Mouse (Mus musculus) hindbrain, embryonic 15.5 days (tissue): ENCODE data around the gene Nckap5. TPM values are rescaled to one million over a fixed set of nuclear protein-coding genes. Genes with fewer than 3 reads are reported as not detected.

Experiments used
- ATAC-seq: fragments of 200-750 bp; cut with Nextera tagmentation; 2 replicates; pipeline ENCODE4 v1.8.0; 2017; ENCODE audit warnings: low read depth, moderate number of reproducible peaks, moderate TSS enrichment; ENCODE audit not compliant: low FRiP score
- H3K27ac ChIP-seq: fragments of 300-500 bp; sonication (generic); replicated peaks from 2 replicates; pipeline ENCODE4 v1.5.1; 2015; ENCODE audit warnings: mild to moderate bottlenecking, inconsistent platforms
- H3K27me3 ChIP-seq: fragments of 300-500 bp; sonication (generic); 2 replicates; pipeline ENCODE4 v1.6.1; 2015; ENCODE audit warnings: control low read depth, inconsistent platforms
- H3K36me3 ChIP-seq: fragments of 300-500 bp; sonication (generic); 2 replicates; pipeline ENCODE4 v1.6.1; 2015; ENCODE audit warnings: control low read depth, inconsistent platforms
- H3K4me1 ChIP-seq: fragments of 300-500 bp; sonication (generic); replicated peaks from 2 replicates; pipeline ENCODE4 v1.6.1; 2015; ENCODE audit warnings: control low read depth, inconsistent platforms
- H3K4me2 ChIP-seq: fragments of 300-500 bp; sonication (generic); 2 replicates; pipeline ENCODE4 v1.6.1; 2015; ENCODE audit warnings: moderate library complexity, mild to moderate bottlenecking, inconsistent platforms
- H3K4me3 ChIP-seq: fragments of 300-500 bp; sonication (generic); 2 replicates; pipeline ENCODE4 v1.5.1; 2015; ENCODE audit warnings: mild to moderate bottlenecking, inconsistent platforms
- H3K9ac ChIP-seq: fragments of 300-500 bp; sonication (generic); 2 replicates; pipeline ENCODE4 v1.6.1; 2015; ENCODE audit warnings: inconsistent platforms
- H3K9me3 ChIP-seq: fragments of 300-500 bp; sonication (generic); 2 replicates; pipeline ENCODE4 v1.6.1; 2016; ENCODE audit warnings: control low read depth, inconsistent platforms
- WGBS: fragments of 180-500 bp; shearing (Covaris S2); methylation state at CpG from one replicate; pipeline ENCODE4 v1.1.7; 2015; 5-methylcytosine and 5-hydroxymethylcytosine counted together
- polyA plus RNA-seq: library from polyadenylated mRNA; unstranded; fragments of >200 nt; fragmentation: Nextera tagmentation; extraction: Ambion mirVana; gene quantifications from 2 replicates; pipeline ENCODE4 v1.2.1, GENCODE M21; 2015

Nckap5 gene
- polyA plus RNA-seq, 1 experiment from 2014 or later, result 15.5 TPM

DNA sequence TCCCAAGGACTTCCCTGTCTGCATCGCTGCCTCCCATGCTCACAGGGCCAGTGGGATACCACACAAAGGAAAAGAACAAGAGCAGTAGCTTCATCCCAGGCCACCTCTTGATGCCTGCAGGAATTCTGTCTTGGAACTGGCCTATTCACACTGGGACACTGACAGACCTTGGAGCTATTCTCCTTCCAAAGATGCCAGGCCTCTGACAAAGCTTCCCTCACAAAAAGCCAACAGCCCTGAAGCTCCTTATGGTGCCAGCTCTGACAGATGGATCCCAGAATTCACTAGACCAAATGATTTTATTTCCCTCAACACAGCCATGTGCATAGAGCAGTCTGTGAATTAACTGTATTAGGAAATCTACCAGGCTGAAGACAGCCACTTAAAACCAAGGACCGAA is 143.9 kb downstream of the Nckap5 start:
- 79% methylated on average over 2 of the region's 2 CpGs for WGBS
- H3K4me2 ChIP-seq, result no peak overlapping the region
- no peak overlapping the region for H3K9ac ChIP-seq
- no peak overlapping the region for H3K4me3 ChIP-seq
- H3K27ac ChIP-seq, result peak overlapping the region; percentile 37
- no peaks in the 10 kb centered on the region for H3K9me3 ChIP-seq
- no peak for ATAC-seq
- H3K36me3 ChIP-seq, result no peaks in the 10 kb centered on the region
- H3K4me1 ChIP-seq, result peaks cover 33% of the 10 kb centered on the region
- no peaks in the 10 kb centered on the region for H3K27me3 ChIP-seq

DNA sequence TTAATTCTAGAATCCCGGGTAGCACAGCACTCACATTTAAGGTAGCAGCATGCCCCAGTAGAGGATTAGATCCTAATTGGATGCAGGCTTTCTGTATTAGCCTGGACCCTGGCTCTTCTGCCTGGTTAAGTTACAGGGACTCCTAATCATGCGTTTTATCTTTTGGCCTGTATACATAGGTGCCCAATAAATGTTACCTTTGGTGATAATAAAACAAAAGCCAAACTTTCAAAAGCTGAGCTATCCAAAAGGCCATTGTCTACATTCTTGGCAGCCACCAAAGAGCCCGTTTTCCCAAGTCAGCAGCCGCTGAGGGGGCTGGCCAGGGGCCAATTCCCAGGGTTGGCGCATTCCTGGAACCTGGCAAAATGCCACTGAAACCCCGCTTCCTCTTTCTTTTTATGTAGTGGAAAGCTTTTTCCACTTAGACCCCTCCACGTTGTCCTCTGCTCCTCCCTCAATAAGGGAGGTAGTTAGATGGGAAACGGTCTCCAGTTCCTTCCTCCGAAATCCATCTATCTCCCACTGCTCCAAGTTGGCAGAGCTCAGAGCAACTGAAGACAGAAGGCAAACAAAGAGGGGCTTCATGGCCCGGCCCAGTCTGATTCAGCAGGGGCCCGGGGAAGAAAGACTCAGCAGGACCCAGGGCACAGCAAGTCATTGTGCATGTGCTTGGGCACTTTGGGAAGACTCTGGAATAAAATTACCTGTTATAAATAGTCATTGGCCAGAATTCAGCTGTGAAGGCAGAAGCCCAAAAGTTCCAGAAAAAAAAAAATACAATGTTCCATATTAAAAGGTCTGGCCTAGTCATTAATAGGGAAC is 146.8 kb downstream of the Nckap5 start:
- Histone ChIP-seq H3K4me3 (no peak overlapping the region), H3K4me2 (no peak overlapping the region), H3K27ac (peak overlapping the region; percentile 74), H3K9ac (no peak overlapping the region), H3K9me3 (no peaks in the 10 kb centered on the region), H3K36me3 (no peaks in the 10 kb centered on the region), H3K27me3 (no peaks in the 10 kb centered on the region), H3K4me1 (peaks cover 45% of the 10 kb centered on the region)
- peak; percentile 86 for ATAC-seq
- 14% methylated on average over 11 of the region's 11 CpGs for WGBS

DNA sequence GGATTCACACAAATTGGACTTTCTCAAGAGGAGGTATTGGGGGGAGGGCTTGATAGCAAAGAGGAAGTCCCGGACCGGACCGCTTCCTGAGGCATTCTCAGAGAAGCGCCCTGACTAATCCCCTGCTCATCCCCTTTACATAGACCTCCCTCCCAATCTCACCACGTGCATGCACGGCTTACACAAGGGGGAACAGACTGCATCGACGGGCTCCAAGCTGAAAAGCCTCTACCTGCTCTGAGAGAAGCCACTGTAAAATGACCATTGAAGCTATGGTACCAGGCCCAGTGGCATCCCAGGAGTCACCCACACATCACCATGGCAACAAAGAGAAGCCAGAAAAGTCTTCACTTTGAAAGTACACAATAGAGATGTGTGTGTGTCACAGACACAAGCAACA is 148.8 kb downstream of the Nckap5 start:
- peaks cover 38% of the 10 kb centered on the region for H3K4me1 ChIP-seq
- no peak overlapping the region for H3K4me3 ChIP-seq
- ATAC-seq, result peak; percentile 44
- H3K9ac ChIP-seq, result no peak overlapping the region
- H3K9me3 ChIP-seq, result no peaks in the 10 kb centered on the region
- H3K4me2 ChIP-seq, result peak overlapping the region; percentile 20
- H3K36me3 ChIP-seq, result no peaks in the 10 kb centered on the region
- peak overlapping the region; percentile 43 for H3K27ac ChIP-seq
- WGBS, result 9% methylated on average over 8 of the region's 8 CpGs
- H3K27me3 ChIP-seq, result no peaks in the 10 kb centered on the region

DNA sequence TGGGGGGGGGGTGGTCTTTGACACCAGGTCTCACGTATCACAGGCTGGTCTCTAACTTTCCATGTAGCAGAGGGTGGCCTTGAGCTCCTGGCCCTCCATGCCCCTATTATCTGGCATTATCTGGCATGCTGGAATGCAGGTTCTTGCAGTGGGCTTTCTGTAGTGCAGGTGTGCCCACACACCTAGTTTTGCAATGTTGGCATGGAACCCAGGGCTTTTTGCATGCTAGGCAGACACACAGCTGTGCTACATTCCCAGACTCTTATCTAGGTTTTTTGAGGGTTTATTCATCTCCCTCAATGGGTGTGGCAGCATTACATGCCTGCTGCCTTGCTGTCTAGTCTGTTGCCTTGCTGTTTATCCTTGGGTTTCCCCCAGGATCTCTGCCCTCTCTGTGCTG is 151.3 kb downstream of the Nckap5 start:
- no peak for ATAC-seq
- H3K27ac ChIP-seq, result no peak overlapping the region
- no peaks in the 10 kb centered on the region for H3K27me3 ChIP-seq
- H3K36me3 ChIP-seq, result no peaks in the 10 kb centered on the region
- H3K9ac ChIP-seq, result no peak overlapping the region
- 92% methylated on average over 1 of the region's 1 CpGs for WGBS
- no peaks in the 10 kb centered on the region for H3K9me3 ChIP-seq
- peaks cover 35% of the 10 kb centered on the region for H3K4me1 ChIP-seq
- H3K4me3 ChIP-seq, result no peak overlapping the region
- no peak overlapping the region for H3K4me2 ChIP-seq

DNA sequence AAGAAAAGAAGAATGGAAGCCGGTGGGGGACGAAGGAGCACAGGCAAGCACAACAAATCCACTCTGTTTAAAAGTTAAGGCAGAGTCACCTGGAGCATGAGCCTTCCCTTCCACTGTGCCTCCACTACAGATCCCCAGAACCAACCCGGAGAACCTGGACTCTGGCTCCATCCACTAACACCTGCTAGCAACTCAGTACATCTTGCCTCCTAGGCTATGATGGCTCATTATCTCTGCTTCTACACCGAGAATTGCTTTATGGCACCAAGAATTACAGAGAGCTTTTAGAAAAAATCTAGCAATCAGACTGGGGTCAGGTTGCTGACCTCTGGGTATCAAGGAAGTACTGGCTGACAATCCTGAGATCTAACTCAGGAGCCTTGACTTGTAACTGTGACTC is 153.3 kb downstream of the Nckap5 start:
- Histone ChIP-seq H3K4me1 (peaks cover 29% of the 10 kb centered on the region), H3K4me3 (no peak overlapping the region), H3K36me3 (no peaks in the 10 kb centered on the region), H3K9ac (no peak overlapping the region), H3K4me2 (no peak overlapping the region), H3K27me3 (no peaks in the 10 kb centered on the region), H3K9me3 (no peaks in the 10 kb centered on the region), H3K27ac (peak overlapping the region; percentile 56)
- ATAC-seq, result no peak
- WGBS, result 37% methylated on average over 4 of the region's 4 CpGs

DNA sequence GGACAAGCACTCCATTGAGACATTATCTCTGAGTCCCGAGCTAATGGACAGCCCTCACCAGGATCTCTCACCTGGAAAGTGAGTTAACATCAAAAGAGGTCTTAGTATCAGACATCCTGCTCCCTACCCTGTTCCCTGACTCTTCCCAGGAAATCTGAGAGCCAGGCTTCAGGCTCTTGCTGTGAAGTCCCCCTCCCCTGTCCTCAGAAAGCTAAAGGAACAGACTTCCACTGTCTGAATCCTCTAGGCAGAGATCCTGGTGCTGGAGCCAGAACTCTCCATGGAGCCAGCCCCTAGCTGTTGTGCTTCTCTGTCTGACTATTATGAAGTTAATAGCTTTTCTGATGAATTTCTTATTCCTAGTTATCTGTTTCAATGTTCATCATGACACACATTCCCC is 153.8 kb downstream of the Nckap5 start:
- 10% methylated on average over 1 of the region's 1 CpGs for WGBS
- Histone ChIP-seq H3K4me2 (no peak overlapping the region), H3K27me3 (no peaks in the 10 kb centered on the region), H3K4me3 (no peak overlapping the region), H3K4me1 (peaks cover 25% of the 10 kb centered on the region), H3K36me3 (no peaks in the 10 kb centered on the region), H3K27ac (peak overlapping the region; percentile 56), H3K9ac (no peak overlapping the region), H3K9me3 (no peaks in the 10 kb centered on the region)
- no peak for ATAC-seq

DNA sequence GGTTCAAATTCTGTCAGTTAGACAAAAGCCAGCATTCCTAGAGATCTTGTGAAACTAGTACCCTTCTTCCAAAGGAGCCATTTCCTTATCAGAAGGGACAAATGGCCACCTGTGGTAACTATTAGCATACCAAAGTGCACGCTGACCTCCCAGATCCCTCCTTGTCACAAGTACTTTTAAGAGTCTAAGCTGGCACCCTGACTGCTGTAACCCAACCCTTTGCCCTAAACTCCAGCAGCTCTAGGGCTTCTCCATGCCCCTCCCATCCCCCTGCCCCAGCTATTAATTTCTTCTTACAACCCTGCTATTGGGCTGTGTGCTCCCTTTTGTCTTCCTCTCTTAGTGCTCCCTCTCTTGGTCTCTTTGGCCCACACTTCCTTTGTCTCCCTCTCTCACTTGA is 155.5 kb downstream of the Nckap5 start:
- no peaks in the 10 kb centered on the region for H3K9me3 ChIP-seq
- H3K4me3 ChIP-seq, result no peak overlapping the region
- no peak overlapping the region for H3K27ac ChIP-seq
- ATAC-seq, result no peak
- H3K27me3 ChIP-seq, result no peaks in the 10 kb centered on the region
- H3K36me3 ChIP-seq, result no peaks in the 10 kb centered on the region
- no peak overlapping the region for H3K4me2 ChIP-seq
- H3K4me1 ChIP-seq, result peaks cover 9% of the 10 kb centered on the region
- no peak overlapping the region for H3K9ac ChIP-seq
- 42% methylated on average over 1 of the region's 1 CpGs for WGBS

DNA sequence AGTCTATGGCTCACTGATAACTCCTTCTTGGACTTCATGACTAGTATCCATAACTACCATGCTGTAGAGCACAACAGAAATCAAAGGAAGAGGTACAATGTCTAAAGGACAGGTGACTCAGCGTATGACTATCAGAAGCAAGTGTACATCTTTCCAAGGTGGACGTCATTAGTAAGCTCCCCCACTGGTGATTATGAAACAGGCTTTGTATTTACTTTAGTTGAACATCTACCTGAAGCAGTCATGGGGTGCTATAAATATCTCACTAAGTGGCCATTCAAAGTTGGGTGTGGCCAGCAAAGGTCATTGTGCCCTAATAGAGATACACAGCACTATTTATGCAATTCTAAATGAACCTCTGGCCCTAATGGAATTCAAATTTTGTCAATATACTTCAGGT is 157.4 kb downstream of the Nckap5 start:
- no peak for ATAC-seq
- 94% methylated on average over 2 of the region's 2 CpGs for WGBS
- H3K27me3 ChIP-seq, result no peaks in the 10 kb centered on the region
- H3K9ac ChIP-seq, result no peak overlapping the region
- H3K9me3 ChIP-seq, result no peaks in the 10 kb centered on the region
- H3K4me1 ChIP-seq, result peaks cover 9% of the 10 kb centered on the region
- H3K4me3 ChIP-seq, result no peak overlapping the region
- no peak overlapping the region for H3K27ac ChIP-seq
- no peaks in the 10 kb centered on the region for H3K36me3 ChIP-seq
- H3K4me2 ChIP-seq, result no peak overlapping the region

DNA sequence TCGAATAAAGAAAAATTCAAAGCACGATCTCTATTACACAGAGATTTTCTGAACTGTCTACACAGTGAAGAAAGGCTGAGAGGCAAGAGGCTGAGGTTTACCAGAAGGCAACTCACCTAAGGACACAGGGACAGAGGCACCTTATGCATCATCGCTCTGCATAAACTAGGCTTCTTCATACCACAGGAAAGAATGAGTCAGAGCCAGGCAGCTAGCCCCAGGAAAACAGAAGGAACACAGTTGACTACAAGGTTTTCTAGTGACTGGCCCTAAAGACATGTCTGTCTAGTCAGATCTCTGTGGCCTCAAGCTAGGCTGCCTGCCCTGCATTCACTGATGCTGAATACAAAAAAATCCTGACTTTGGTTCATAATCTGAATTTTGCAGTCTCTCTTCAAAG is 160.1 kb downstream of the Nckap5 start:
- H3K4me1 ChIP-seq, result no peaks in the 10 kb centered on the region
- no peak overlapping the region for H3K27ac ChIP-seq
- no peak overlapping the region for H3K9ac ChIP-seq
- no peak for ATAC-seq
- no peaks in the 10 kb centered on the region for H3K27me3 ChIP-seq
- no peaks in the 10 kb centered on the region for H3K9me3 ChIP-seq
- H3K4me2 ChIP-seq, result no peak overlapping the region
- H3K36me3 ChIP-seq, result no peaks in the 10 kb centered on the region
- no peak overlapping the region for H3K4me3 ChIP-seq
- 98% methylated on average over 3 of the region's 3 CpGs for WGBS

DNA sequence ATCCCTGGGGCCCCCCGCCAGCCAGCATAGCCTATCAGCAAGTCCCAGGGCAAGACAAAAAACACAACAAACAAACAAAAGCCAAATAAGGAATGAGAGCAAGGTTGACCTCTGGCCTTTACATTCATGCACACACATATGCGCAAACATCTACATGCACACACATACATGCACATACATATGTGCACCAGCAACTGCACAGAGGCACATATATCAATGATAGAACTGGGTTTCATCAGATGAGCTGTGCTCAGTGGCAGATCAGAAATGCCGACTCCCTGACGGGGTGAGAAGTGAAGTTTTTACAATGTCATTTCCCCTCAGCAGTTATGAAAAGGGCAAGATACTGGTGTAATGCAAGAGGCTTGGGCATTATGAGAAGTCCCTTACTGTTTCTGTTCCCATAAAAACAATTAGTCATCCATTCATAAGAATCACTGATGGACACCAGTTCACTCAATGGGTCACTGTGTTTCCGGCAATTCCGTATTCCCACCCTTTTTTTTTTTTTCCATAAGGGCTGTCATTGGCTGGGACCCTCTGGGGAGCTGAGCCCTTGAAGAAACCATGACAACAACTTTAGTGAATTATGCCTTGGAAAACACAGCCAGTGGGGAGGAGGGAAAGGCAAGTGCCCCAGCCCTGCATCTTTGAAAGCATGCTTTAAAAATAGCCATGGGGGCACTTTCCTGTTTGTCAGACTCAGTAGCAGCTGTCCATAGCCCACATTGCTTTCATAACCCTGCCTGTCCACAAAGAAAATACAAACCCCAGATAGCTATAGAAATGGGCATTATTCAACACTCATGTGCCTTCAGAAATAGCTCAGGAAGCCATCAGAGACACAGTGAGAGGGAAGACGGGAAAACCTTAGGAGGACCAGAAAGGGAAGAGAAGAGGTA is 170.2 kb downstream of the Nckap5 start:
- Histone ChIP-seq H3K27me3 (no peaks in the 10 kb centered on the region), H3K9ac (no peak overlapping the region), H3K9me3 (no peaks in the 10 kb centered on the region), H3K36me3 (no peaks in the 10 kb centered on the region), H3K4me2 (no peak overlapping the region), H3K4me3 (no peak overlapping the region), H3K4me1 (peaks cover 13% of the 10 kb centered on the region; the same call in 1 of the 2 replicates), H3K27ac (peak overlapping the region; percentile 44)
- 42% methylated on average over 7 of the region's 7 CpGs for WGBS
- ATAC-seq, result peak; percentile 79

DNA sequence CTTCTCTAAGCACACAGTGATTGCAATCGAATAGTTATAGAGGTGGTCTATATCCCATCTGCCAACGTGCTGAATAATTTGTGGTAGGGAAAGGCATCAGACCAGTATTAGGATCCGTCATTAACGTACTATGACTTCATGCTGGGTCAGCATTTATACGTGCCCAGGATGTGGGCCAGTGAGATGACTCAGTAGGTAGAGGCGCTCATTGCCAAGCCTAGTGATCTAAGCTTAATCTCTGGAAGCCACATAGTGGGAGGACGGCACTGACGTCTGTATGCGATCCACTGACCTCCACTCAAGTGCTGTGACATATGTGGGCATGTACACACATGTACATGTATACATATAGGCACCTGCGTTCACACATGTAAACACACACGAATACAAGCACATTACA is 171.9 kb downstream of the Nckap5 start:
- H3K9me3 ChIP-seq, result no peaks in the 10 kb centered on the region
- H3K4me2 ChIP-seq, result no peak overlapping the region
- H3K4me3 ChIP-seq, result no peak overlapping the region
- WGBS, result 90% methylated on average over 11 of the region's 11 CpGs
- peaks cover 13% of the 10 kb centered on the region; the same call in 1 of the 2 replicates for H3K4me1 ChIP-seq
- H3K36me3 ChIP-seq, result no peaks in the 10 kb centered on the region
- H3K9ac ChIP-seq, result no peak overlapping the region
- H3K27ac ChIP-seq, result no peak overlapping the region
- ATAC-seq, result no peak
- H3K27me3 ChIP-seq, result no peaks in the 10 kb centered on the region

DNA sequence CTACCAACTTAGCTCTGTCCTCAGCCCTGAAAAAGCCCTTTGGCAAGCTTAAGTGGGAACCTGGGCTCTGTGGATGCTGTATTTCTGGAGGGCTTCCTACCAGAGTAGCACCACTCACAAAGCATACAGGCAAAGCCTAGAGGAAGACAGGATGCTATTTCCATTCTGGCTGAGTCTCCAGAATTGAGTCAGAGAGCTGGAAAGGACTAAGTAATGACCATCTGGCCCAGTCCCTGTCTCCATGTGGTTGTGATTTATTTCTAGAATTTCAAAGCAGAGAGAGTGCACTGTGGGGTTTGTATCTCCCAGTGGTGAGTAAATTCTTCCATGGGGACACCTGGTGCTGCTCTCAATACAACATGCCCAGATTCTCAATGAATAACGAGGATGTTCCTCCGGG is 174.4 kb downstream of the Nckap5 start:
- ATAC-seq, result no peak

More for the DNA sequence above, 174.4 kb downstream of the Nckap5 start:
- Histone ChIP-seq H3K36me3 (no peaks in the 10 kb centered on the region), H3K4me1 (peaks cover 9% of the 10 kb centered on the region; the same call in 1 of the 2 replicates), H3K9me3 (no peaks in the 10 kb centered on the region), H3K4me2 (no peak overlapping the region), H3K27me3 (no peaks in the 10 kb centered on the region), H3K4me3 (no peak overlapping the region), H3K27ac (no peak overlapping the region), H3K9ac (no peak overlapping the region)
- WGBS, result 58% methylated on average over 2 of the region's 2 CpGs
